Mouse (Mus musculus): ENCODE data around the gene 1600014C23Rik. TPM values are rescaled to one million over a fixed set of nuclear protein-coding genes. Genes with fewer than 3 reads are reported as not detected.

The 1600014C23Rik gene
- polyA plus RNA-seq, 1 experiment: not detected

- 85% methylated on average over 10 of the region's 10 CpGs for WGBS
- Histone ChIP-seq H3K27me3 (ENCODE audit: control insufficient read depth, insufficient read depth, low read length) (no peaks in the 10 kb centered on the region), H3K36me3 (ENCODE audit: control insufficient read depth, insufficient read depth, low read length) (no peaks in the 10 kb centered on the region), H3K4me3 (ENCODE audit: extremely low read depth, insufficient read depth, insufficient read length) (no peak overlapping the region), H3K27ac (ENCODE audit: insufficient read depth, low read length) (no peak overlapping the region), H3K4me1 (ENCODE audit: control insufficient read depth, insufficient read depth, insufficient read length) (no peaks in the 10 kb centered on the region)
- no peak for DNase-seq (ENCODE audit: low read depth in 1 of 2, low spot score in 2 of 2)
- TF ChIP-seq CTCF (IDR thresholded peaks at IDR 0.05; ENCODE audit: extremely low read depth, insufficient read depth, insufficient read length, insufficient replicate concordance) (no peak), POLR2A (IDR thresholded peaks at IDR 0.05; ENCODE audit: low read depth, low read length) (no peak)
These were observed 27.5 kb upstream of the 1600014C23Rik start for GRCm38 (mm10) chr17:45760965-45761645.

GRCm38 (mm10) chr17:45759751-45760150, 26.1 kb upstream of the 1600014C23Rik start:
- no peak for TF ChIP-seq POLR2A (IDR thresholded peaks at IDR 0.05; ENCODE audit: low read depth, low read length)
- TF ChIP-seq CTCF (IDR thresholded peaks at IDR 0.05; ENCODE audit: extremely low read depth, insufficient read depth, insufficient read length, insufficient replicate concordance): no peak

GRCm38 (mm10) chr17:45758808-45759207, 25.2 kb upstream of the 1600014C23Rik start:
- no peaks in the 10 kb centered on the region for H3K27me3 ChIP-seq (ENCODE audit: control insufficient read depth, insufficient read depth, low read length)
- TF ChIP-seq CTCF (IDR thresholded peaks at IDR 0.05; ENCODE audit: extremely low read depth, insufficient read depth, insufficient read length, insufficient replicate concordance) (no peak), POLR2A (IDR thresholded peaks at IDR 0.05; ENCODE audit: low read depth, low read length) (no peak)

More at GRCm38 (mm10) chr17:45759751-45760150, 26.1 kb upstream of the 1600014C23Rik start:
- 96% methylated on average over 5 of the region's 5 CpGs for WGBS
- Histone ChIP-seq H3K36me3 (ENCODE audit: control insufficient read depth, insufficient read depth, low read length) (no peaks in the 10 kb centered on the region), H3K27me3 (ENCODE audit: control insufficient read depth, insufficient read depth, low read length) (no peaks in the 10 kb centered on the region), H3K27ac (ENCODE audit: insufficient read depth, low read length) (no peak overlapping the region), H3K4me3 (ENCODE audit: extremely low read depth, insufficient read depth, insufficient read length) (no peak overlapping the region), H3K4me1 (ENCODE audit: control insufficient read depth, insufficient read depth, insufficient read length) (no peaks in the 10 kb centered on the region)
- no peak for DNase-seq (ENCODE audit: low read depth in 1 of 2, low spot score in 2 of 2)

GRCm38 (mm10) chr17:45757932-45758331, 24.3 kb upstream of the 1600014C23Rik start:
- 34% methylated on average over 8 of the region's 8 CpGs for WGBS
- no peak overlapping the region for H3K4me3 ChIP-seq (ENCODE audit: extremely low read depth, insufficient read depth, insufficient read length)
- DNase-seq (ENCODE audit: low read depth in 1 of 2, low spot score in 2 of 2): no peak

More at GRCm38 (mm10) chr17:45758808-45759207, 25.2 kb upstream of the 1600014C23Rik start:
- Histone ChIP-seq H3K27ac (ENCODE audit: insufficient read depth, low read length) (no peak overlapping the region), H3K4me3 (ENCODE audit: extremely low read depth, insufficient read depth, insufficient read length) (no peak overlapping the region), H3K4me1 (ENCODE audit: control insufficient read depth, insufficient read depth, insufficient read length) (no peaks in the 10 kb centered on the region), H3K36me3 (ENCODE audit: control insufficient read depth, insufficient read depth, low read length) (no peaks in the 10 kb centered on the region)
- DNase-seq (ENCODE audit: low read depth in 1 of 2, low spot score in 2 of 2): no peak
- WGBS: 72% methylated on average over 7 of the region's 7 CpGs

GRCm38 (mm10) chr17:45756831-45757230, 23.2 kb upstream of the 1600014C23Rik start:
- no peaks in the 10 kb centered on the region for H3K4me1 ChIP-seq (ENCODE audit: control insufficient read depth, insufficient read depth, insufficient read length)
- TF ChIP-seq POLR2A (IDR thresholded peaks at IDR 0.05; ENCODE audit: low read depth, low read length) (no peak), CTCF (IDR thresholded peaks at IDR 0.05; ENCODE audit: extremely low read depth, insufficient read depth, insufficient read length, insufficient replicate concordance) (no peak)
- no peak overlapping the region for H3K4me3 ChIP-seq (ENCODE audit: extremely low read depth, insufficient read depth, insufficient read length)
- 39% methylated on average over 5 of the region's 5 CpGs for WGBS
- no peaks in the 10 kb centered on the region for H3K27me3 ChIP-seq (ENCODE audit: control insufficient read depth, insufficient read depth, low read length)
- no peak overlapping the region for H3K27ac ChIP-seq (ENCODE audit: insufficient read depth, low read length)
- DNase-seq (ENCODE audit: low read depth in 1 of 2, low spot score in 2 of 2): no peak
- H3K36me3 ChIP-seq (ENCODE audit: control insufficient read depth, insufficient read depth, low read length): no peaks in the 10 kb centered on the region

More at GRCm38 (mm10) chr17:45757932-45758331, 24.3 kb upstream of the 1600014C23Rik start:
- no peaks in the 10 kb centered on the region for H3K4me1 ChIP-seq (ENCODE audit: control insufficient read depth, insufficient read depth, insufficient read length)
- no peaks in the 10 kb centered on the region for H3K36me3 ChIP-seq (ENCODE audit: control insufficient read depth, insufficient read depth, low read length)
- no peaks in the 10 kb centered on the region for H3K27me3 ChIP-seq (ENCODE audit: control insufficient read depth, insufficient read depth, low read length)
- no peak for TF ChIP-seq POLR2A (IDR thresholded peaks at IDR 0.05; ENCODE audit: low read depth, low read length)
- TF ChIP-seq CTCF (IDR thresholded peaks at IDR 0.05; ENCODE audit: extremely low read depth, insufficient read depth, insufficient read length, insufficient replicate concordance): no peak
- H3K27ac ChIP-seq (ENCODE audit: insufficient read depth, low read length): no peak overlapping the region

GRCm38 (mm10) chr17:45756391-45756790, 22.7 kb upstream of the 1600014C23Rik start:
- Histone ChIP-seq H3K27me3 (ENCODE audit: control insufficient read depth, insufficient read depth, low read length) (no peaks in the 10 kb centered on the region), H3K27ac (ENCODE audit: insufficient read depth, low read length) (no peak overlapping the region), H3K4me1 (ENCODE audit: control insufficient read depth, insufficient read depth, insufficient read length) (no peaks in the 10 kb centered on the region), H3K36me3 (ENCODE audit: control insufficient read depth, insufficient read depth, low read length) (no peaks in the 10 kb centered on the region), H3K4me3 (ENCODE audit: extremely low read depth, insufficient read depth, insufficient read length) (no peak overlapping the region)
- TF ChIP-seq POLR2A (IDR thresholded peaks at IDR 0.05; ENCODE audit: low read depth, low read length) (no peak), CTCF (IDR thresholded peaks at IDR 0.05; ENCODE audit: extremely low read depth, insufficient read depth, insufficient read length, insufficient replicate concordance) (no peak)
- DNase-seq (ENCODE audit: low read depth in 1 of 2, low spot score in 2 of 2): no peak
- WGBS: 65% methylated on average over 8 of the region's 8 CpGs

All from spleen, adult 2 months (tissue).